Mouse (Mus musculus): Measurements from ENCODE around the gene Kcnab1. TPM values are rescaled to one million over a fixed set of nuclear protein-coding genes. Genes with fewer than 3 reads are reported as not detected.

Kcnab1 gene
- polyA plus RNA-seq, 1 experiment from 2014 or later, result 1.2 TPM

GRCm38 (mm10) chr3:65138739-65139138, 29.6 kb downstream of the Kcnab1 start:
- TF ChIP-seq EP300 (optimal IDR thresholded peaks at IDR 0.05), result no peak
- whole genome bisulfite sequencing, result 46% methylated on average over 3 of the region's 3 CpGs
- Histone ChIP-seq H3K4me3 (ENCODE audit: low read depth, low read length) (no peak overlapping the region), H3K36me3 (ENCODE audit: control insufficient read depth, insufficient read depth, low read length) (no peaks in the 10 kb centered on the region), H3K9ac (ENCODE audit: low read length) (no peak overlapping the region), H3K4me1 (replicated peaks; ENCODE audit: control insufficient read depth, insufficient read depth) (no peaks in the 10 kb centered on the region), H3K9me3 (ENCODE audit: control insufficient read depth, low read length) (no peaks in the 10 kb centered on the region), H3K27ac (replicated peaks) (no peak overlapping the region), H3K27me3 (ENCODE audit: control insufficient read depth, insufficient read depth, low read length) (no peaks in the 10 kb centered on the region), H3K4me2 (replicated peaks; ENCODE audit: low read depth) (no peak overlapping the region)
- no peak for DNase-seq (ENCODE audit: low spot score)
- ATAC-seq (ENCODE audit: low FRiP score, low TSS enrichment), result no peak

GRCm38 (mm10) chr3:65145152-65145551, 36.0 kb downstream of the Kcnab1 start:
- H3K4me3 ChIP-seq (ENCODE audit: low read depth, low read length), result no peak overlapping the region
- TF ChIP-seq CTCF (IDR thresholded peaks at IDR 0.05; ENCODE audit: low read depth) (no peak), EP300 (optimal IDR thresholded peaks at IDR 0.05) (no peak)

DNA sequence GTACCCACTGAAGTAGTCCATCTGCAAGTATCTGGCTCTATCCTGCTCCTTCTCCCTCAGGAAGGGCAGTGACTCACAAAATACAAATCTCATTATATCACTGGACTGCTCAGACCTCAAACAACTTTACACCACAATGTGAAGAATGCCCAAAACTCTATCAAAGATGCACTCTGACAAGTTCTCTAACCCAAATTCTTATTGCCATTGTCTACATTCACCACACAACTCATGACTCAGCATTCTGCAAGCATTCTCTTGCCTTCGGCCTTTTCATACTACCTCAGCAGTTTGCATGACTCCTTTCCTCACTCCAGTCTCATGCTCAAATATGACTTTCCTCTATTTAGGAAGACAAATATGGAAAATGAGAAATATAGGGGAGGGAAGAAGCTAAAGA, 42.6 kb downstream of the Kcnab1 start:
- Histone ChIP-seq H3K9me3 (ENCODE audit: control insufficient read depth, low read length) (no peaks in the 10 kb centered on the region), H3K9ac (ENCODE audit: low read length) (no peak overlapping the region), H3K27me3 (ENCODE audit: control insufficient read depth, insufficient read depth, low read length) (no peaks in the 10 kb centered on the region), H3K4me3 (ENCODE audit: low read depth, low read length) (no peak overlapping the region), H3K36me3 (ENCODE audit: control insufficient read depth, insufficient read depth, low read length) (no peaks in the 10 kb centered on the region), H3K4me1 (replicated peaks; ENCODE audit: control insufficient read depth, insufficient read depth) (no peaks in the 10 kb centered on the region), H3K4me2 (replicated peaks; ENCODE audit: low read depth) (no peak overlapping the region), H3K27ac (replicated peaks) (no peak overlapping the region)
- WGBS, result 90% methylated on average over 1 of the region's 1 CpGs
- TF ChIP-seq CTCF (IDR thresholded peaks at IDR 0.05; ENCODE audit: low read depth) (no peak), EP300 (optimal IDR thresholded peaks at IDR 0.05) (no peak)
- DNase-seq (ENCODE audit: low spot score) (no peak), ATAC-seq (ENCODE audit: low FRiP score, low TSS enrichment) (no peak)

More at GRCm38 (mm10) chr3:65145152-65145551, 36.0 kb downstream of the Kcnab1 start:
- DNase-seq (ENCODE audit: low spot score) (no peak), ATAC-seq (ENCODE audit: low FRiP score, low TSS enrichment) (no peak)
- Histone ChIP-seq H3K9me3 (ENCODE audit: control insufficient read depth, low read length) (no peaks in the 10 kb centered on the region), H3K4me2 (replicated peaks; ENCODE audit: low read depth) (no peak overlapping the region), H3K36me3 (ENCODE audit: control insufficient read depth, insufficient read depth, low read length) (no peaks in the 10 kb centered on the region), H3K9ac (ENCODE audit: low read length) (no peak overlapping the region), H3K27ac (replicated peaks) (no peak overlapping the region), H3K4me1 (replicated peaks; ENCODE audit: control insufficient read depth, insufficient read depth) (no peaks in the 10 kb centered on the region), H3K27me3 (ENCODE audit: control insufficient read depth, insufficient read depth, low read length) (no peaks in the 10 kb centered on the region)
- WGBS, result 54% methylated on average over 5 of the region's 5 CpGs

GRCm38 (mm10) chr3:65172964-65173363, 63.8 kb downstream of the Kcnab1 start:
- WGBS, result 65% methylated on average over 5 of the region's 5 CpGs

DNA sequence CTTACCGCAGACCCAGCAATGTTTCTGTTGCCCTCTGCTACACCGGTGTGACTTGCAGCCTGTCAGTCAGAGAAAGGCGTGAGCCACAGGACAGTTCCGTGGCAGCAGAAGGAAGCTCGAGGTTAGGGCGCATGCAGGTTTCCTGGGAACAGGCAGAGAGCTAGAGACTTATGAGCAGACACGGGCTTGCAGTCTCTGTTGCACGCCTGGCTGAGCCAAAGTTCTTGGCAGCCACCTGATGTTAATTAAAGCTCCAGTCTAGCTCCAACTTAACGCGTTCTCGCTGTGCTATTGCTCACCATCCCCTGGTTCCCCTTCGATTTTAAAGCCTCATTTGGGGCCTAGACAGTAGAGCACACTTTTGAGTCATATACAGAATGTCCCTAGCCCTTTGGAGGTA, 65.4 kb downstream of the Kcnab1 start:
- no peak for TF ChIP-seq EP300 (optimal IDR thresholded peaks at IDR 0.05)
- H3K27ac ChIP-seq (replicated peaks), result no peak overlapping the region
- H3K9ac ChIP-seq (ENCODE audit: low read length), result no peak overlapping the region
- no peak for ATAC-seq (ENCODE audit: low FRiP score, low TSS enrichment)
- no peak overlapping the region for H3K4me3 ChIP-seq (ENCODE audit: low read depth, low read length)
- H3K36me3 ChIP-seq (ENCODE audit: control insufficient read depth, insufficient read depth, low read length), result no peaks in the 10 kb centered on the region
- no peaks in the 10 kb centered on the region for H3K27me3 ChIP-seq (ENCODE audit: control insufficient read depth, insufficient read depth, low read length)
- no peak overlapping the region for H3K4me2 ChIP-seq (replicated peaks; ENCODE audit: low read depth)
- no peaks in the 10 kb centered on the region for H3K9me3 ChIP-seq (ENCODE audit: control insufficient read depth, low read length)
- H3K4me1 ChIP-seq (replicated peaks; ENCODE audit: control insufficient read depth, insufficient read depth), result no peaks in the 10 kb centered on the region
- DNase-seq (ENCODE audit: low spot score), result no peak
- 80% methylated on average over 12 of the region's 12 CpGs for WGBS

More at GRCm38 (mm10) chr3:65172964-65173363, 63.8 kb downstream of the Kcnab1 start:
- no peak overlapping the region for H3K27ac ChIP-seq (replicated peaks)
- no peak for TF ChIP-seq CTCF (IDR thresholded peaks at IDR 0.05; ENCODE audit: low read depth)
- TF ChIP-seq EP300 (optimal IDR thresholded peaks at IDR 0.05), result no peak
- DNase-seq (ENCODE audit: low spot score), result no peak
- H3K9me3 ChIP-seq (ENCODE audit: control insufficient read depth, low read length), result no peaks in the 10 kb centered on the region
- no peak overlapping the region for H3K9ac ChIP-seq (ENCODE audit: low read length)
- no peaks in the 10 kb centered on the region for H3K4me1 ChIP-seq (replicated peaks; ENCODE audit: control insufficient read depth, insufficient read depth)
- no peaks in the 10 kb centered on the region for H3K27me3 ChIP-seq (ENCODE audit: control insufficient read depth, insufficient read depth, low read length)
- no peak for ATAC-seq (ENCODE audit: low FRiP score, low TSS enrichment)
- H3K4me3 ChIP-seq (ENCODE audit: low read depth, low read length), result no peak overlapping the region
- H3K4me2 ChIP-seq (replicated peaks; ENCODE audit: low read depth), result no peak overlapping the region
- no peaks in the 10 kb centered on the region for H3K36me3 ChIP-seq (ENCODE audit: control insufficient read depth, insufficient read depth, low read length)

DNA sequence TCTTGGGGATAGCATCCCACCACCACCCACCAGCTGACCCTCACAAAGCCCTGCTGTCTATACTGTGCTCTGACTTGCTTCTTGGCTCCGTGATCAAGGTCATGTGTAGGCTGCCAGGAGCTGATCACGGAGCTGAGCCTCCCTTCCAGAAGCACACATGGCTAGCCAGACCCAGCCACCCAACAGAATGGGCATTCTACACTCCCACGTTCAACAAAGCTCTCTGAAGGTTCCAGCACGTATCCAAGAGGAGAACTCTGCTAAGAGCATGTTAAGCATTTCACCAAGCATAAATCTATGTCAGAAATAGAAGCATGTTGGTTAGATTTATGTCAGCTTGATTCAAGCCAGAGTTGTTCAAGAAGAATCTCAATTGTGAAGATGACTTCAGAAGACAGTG, 66.6 kb downstream of the Kcnab1 start:
- Histone ChIP-seq H3K27ac (replicated peaks) (no peak overlapping the region), H3K4me1 (replicated peaks; ENCODE audit: control insufficient read depth, insufficient read depth) (no peaks in the 10 kb centered on the region), H3K27me3 (ENCODE audit: control insufficient read depth, insufficient read depth, low read length) (no peaks in the 10 kb centered on the region), H3K9me3 (ENCODE audit: control insufficient read depth, low read length) (no peaks in the 10 kb centered on the region), H3K4me2 (replicated peaks; ENCODE audit: low read depth) (no peak overlapping the region), H3K36me3 (ENCODE audit: control insufficient read depth, insufficient read depth, low read length) (no peaks in the 10 kb centered on the region), H3K9ac (ENCODE audit: low read length) (no peak overlapping the region), H3K4me3 (ENCODE audit: low read depth, low read length) (no peak overlapping the region)
- 79% methylated on average over 4 of the region's 4 CpGs for WGBS
- TF ChIP-seq EP300 (optimal IDR thresholded peaks at IDR 0.05) (no peak), CTCF (IDR thresholded peaks at IDR 0.05; ENCODE audit: low read depth) (no peak)
- no peak for ATAC-seq (ENCODE audit: low FRiP score, low TSS enrichment)
- no peak for DNase-seq (ENCODE audit: low spot score)

Data from stomach, postnatal 0 days (tissue).